Mouse (Mus musculus): ENCODE measurements around the gene Rapsn. TPM values are rescaled to one million over a fixed set of nuclear protein-coding genes. Genes with fewer than 3 reads are reported as not detected.

The Rapsn gene
- polyA plus RNA-seq (2012), result 0.37 and 0.69 TPM in 2 replicates

DNA sequence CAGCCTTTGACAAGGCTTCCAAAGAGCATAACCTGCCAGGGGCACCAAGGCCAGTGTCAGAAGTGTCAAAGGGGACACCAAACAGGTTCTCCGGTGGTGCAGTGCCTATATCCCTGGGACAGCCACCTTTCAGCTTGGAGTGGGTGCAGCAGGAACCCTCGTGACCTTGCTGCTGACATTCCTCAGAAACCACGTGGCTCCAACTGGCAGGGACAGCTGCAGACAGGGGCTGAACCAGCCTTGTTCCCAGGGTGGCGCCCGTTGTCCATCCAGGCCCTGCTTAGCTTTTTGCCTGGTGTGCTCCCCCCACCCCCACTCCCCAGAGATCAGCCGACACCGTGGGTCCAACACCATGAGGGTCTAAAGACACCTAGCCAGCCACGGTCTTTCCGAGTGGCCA, at the start of gene Rapsn:
TSS of gene Rapsn (plus strand) at position 236 of the 400 bp plus-strand sequence.
- no peak for TF ChIP-seq GATA1 (IDR thresholded peaks at IDR 0.05; ENCODE audit: low read length)

DNA sequence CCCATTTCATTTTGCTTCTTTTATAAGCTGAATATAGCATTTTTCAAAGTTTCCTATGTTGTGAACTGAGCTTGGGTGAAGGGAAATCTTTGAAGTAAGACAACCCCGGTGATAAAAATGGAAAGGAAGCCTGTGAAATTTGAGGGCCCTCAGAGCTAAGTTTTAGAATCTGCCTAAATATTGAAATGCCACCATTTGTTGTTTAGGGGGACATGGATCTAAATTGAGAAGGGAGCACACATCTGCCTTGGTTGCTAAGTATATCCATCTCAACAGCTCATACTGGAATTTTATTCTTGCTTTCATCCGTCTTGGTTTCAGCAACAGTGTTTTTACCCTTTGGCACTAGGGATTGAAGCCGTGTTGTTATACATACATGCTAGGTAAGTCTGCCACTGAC, 49.4 kb upstream of the Rapsn start:
- no peak for TF ChIP-seq GATA1 (IDR thresholded peaks at IDR 0.05; ENCODE audit: low read length)

DNA sequence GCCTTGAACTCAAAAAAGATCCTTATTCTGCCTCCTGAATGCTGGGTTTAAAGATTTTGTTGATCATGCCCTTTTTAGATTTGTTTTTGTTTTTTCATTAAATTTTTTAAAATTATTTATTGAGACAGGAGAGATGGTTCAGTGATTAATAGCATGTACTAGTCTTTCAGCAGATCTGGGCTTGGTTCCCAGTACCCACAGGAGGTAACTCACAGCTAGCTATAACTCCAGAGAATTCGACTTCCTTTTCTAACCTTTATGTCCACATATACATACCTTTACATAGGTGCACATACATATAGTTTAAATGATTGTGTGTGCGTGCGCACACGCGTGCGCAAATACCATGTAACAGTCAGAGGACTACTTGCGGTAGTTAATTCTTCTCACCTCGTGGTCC, 26.9 kb upstream of the Rapsn start:
- TF ChIP-seq GATA1 (IDR thresholded peaks at IDR 0.05; ENCODE audit: low read length), result no peak

DNA sequence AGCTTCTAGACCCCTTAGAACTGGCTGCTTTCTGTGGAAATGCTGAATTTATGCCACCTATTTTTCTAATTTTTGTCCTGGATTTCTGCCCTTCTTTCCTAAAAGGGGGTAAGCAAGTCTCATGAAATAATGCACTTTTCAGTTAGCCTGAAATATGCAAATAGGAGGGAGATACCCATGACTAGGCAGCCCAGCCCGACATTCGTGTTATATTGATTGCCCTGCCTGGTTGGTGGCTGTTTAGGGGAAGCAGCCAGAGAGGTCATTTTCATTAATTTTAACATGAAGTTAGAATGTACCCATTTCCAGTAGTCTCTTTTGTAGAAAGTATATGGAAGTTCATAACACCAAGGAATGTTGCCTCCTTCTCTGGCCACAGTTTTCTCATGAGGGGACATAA, 21.5 kb upstream of the Rapsn start:
- no peak for TF ChIP-seq GATA1 (IDR thresholded peaks at IDR 0.05; ENCODE audit: low read length)

DNA sequence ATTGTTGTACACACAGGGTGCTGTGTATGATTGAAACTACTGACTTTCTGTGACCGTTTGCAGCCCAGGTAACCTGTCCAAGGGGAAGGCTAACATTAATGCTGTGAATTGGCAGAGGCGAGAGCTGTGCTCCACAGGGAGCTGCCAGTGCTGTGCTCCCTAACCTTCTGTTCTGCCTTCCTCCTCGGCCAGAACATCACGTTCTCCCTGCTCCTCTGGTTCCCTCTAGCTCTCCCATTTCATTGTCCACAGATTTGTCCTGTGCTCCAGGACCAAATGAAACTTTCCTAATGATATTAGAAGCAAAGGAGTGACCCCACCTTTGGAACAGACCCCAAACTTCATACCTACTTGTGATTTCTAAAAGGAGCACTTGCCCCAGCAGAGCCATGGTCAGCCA, 20.0 kb upstream of the Rapsn start:
- no peak for TF ChIP-seq GATA1 (IDR thresholded peaks at IDR 0.05; ENCODE audit: low read length)

DNA sequence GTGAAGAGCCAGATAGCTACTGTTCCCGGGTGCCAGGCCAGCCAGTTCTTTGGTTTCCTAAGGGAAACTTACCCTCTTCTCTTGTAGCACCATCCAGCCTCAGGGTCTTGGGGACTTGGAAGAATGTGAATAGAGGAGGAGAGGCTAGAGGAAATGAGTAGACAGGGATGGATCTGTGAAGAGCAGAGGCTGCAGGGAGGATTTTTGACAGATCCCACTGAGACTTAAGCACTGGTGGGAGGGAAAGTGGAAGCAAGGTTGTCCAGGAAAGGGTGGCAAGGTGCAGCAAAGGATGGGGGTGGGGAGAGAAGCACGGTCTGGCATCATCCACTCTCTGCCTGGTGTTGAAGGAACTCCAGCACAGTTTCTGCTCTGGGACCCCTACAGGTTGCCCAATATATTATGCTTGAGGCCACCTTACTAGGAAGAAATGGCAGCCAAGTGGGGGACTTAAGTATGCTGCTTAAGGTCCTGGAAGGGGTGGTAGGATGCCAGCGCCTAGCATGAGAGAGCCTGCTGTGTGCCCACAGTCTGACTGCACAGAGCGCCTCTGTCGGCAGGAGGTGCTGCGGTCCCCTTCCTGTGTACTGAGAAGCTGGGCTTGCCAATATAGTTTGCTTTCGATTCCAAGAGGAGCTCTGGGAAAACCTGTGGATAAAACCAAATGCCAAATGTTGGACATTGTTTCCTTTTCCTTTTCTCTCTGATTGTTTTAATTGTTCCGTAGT, 17.2 kb upstream of the Rapsn start:
- no peak for TF ChIP-seq GATA1 (IDR thresholded peaks at IDR 0.05; ENCODE audit: low read length)

DNA sequence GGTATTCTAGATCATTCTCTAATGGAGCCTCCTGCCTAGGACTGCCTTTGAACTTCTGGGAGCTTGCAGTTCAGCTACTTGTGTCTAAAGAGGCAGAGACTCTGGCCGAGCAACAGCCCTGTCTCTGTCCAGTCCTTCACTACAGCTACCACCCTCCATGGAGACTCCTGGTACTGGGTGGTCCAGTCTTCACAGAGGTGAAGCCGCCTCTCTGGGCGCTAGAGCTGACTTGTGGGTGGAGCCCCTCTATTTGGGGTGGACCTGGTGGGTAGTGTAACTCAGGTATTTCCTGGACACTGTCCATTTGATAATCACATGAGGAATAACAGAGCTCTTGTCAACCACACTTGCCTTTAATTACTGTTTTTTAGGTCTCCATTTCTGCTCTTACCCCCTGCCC, 15.5 kb upstream of the Rapsn start:
- TF ChIP-seq GATA1 (IDR thresholded peaks at IDR 0.05; ENCODE audit: low read length), result no peak

DNA sequence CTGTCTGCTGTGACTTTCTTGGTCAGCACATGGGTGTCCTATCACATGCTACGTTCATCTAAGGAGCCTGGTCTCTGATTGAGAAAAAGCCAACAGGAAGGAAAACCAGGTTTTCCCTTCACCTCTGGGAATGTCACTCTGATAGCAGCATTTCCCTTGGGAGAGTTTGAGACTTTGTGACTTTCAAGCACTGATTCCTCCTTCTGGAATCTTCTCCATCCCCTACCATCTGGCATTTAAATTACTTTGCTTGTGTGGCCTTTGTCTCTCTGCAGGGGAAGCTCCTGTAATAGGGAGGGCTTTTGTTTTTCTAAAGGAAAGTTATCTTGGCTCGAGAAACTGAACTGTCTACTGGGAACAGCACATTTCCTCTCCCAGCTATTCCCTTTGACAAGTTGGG, 12.3 kb upstream of the Rapsn start:
- no peak for TF ChIP-seq GATA1 (IDR thresholded peaks at IDR 0.05; ENCODE audit: low read length)

DNA sequence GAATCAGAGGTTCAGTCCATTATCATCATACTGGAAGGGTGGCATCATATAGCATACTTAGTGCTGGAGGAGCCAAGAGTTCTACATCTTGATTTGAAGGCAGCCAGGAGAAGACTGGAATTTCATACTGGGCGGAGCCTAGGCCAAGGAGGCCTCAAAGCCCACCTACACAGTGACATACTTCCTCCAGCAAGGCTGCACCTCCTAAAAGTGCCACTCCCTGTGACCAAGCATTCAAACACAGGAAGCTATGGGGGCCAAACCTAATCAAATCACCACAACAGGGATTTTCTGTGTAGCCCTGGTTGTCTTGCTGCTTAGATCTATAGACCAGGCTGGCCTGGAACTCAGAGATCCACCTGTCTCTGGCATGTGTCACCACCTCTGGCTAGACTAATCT, 11.5 kb upstream of the Rapsn start:
- no peak for TF ChIP-seq GATA1 (IDR thresholded peaks at IDR 0.05; ENCODE audit: low read length)

DNA sequence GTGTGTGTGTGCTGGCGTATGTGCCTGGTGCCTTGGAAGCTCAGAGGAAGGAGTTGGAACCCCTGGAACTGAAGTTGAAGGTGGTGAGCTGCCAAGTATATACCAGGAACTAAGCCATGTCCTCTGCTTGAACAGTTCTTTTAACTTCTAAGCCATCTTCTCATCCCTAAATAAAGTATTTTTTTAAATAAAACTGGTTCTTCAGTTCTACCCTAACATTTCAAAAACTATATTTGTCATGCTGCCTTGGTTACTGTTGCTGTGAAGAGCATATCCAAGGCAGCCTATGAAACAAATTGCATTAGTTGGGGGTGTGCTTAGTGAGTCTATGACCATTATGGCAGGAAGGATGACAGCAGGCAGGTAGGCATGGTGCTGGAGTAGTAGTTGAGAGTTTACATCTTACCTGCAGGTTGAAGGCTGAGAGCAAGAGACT, 10.3 kb upstream of the Rapsn start:
- TF ChIP-seq GATA1 (IDR thresholded peaks at IDR 0.05; ENCODE audit: low read length), result no peak

DNA sequence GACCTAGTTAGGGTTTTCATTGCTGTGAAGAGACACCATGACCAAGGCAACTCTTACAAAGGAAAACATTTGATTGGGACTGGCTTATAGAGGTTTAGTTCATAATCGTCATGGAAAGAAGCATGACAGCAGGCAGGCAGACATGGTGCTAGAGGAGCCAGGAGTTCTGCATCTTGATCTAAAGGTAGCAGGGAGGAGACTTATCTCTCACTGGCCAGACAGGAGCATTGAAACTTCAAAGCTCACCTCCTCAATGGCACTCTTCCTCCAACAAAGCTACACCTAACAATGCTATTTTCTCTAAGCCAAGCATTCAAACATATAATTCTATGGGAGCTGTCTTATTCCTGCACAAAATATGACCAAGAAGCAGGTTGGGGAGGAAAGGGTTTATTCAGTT, 8.9 kb upstream of the Rapsn start:
- no peak for TF ChIP-seq GATA1 (IDR thresholded peaks at IDR 0.05; ENCODE audit: low read length)

DNA sequence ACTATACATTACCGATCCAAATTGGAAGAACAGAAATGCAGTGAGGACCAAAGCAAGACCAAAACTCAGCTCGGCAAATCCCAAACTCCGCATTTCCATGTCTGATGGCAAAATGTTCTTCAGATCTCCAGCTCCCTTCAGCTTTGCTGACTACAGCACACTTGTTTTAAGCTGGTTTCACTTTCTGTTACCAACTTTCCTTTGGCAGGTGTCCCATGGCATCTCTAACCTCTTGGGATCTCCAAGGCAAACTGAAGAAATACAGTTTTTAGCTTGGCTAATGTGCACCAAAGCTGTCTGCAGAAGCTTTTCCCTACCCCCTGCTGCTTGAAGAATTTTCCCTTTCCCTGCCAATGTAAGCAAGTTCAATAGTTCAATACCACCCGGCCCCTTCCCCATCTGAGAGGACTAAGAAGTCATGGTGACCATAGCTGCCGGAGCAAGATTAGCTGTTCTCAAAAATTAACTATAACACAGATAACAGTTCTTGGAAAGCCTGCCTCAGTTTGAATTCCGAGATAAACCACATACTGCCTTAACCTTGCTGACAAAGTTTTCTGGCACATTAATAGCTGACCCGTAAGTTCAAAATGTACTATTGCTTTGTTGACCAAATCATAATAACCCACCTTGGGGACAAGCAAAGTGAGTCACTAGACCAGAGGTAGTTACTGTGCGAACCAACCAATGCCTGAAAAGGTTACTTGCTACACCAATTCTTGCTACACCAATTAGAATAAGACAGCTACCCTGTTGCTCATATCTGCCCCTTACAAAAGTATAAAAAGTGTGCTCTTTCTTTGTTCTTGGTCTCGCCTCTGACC, 7.8 kb upstream of the Rapsn start:
- no peak for TF ChIP-seq GATA1 (IDR thresholded peaks at IDR 0.05; ENCODE audit: low read length)

DNA sequence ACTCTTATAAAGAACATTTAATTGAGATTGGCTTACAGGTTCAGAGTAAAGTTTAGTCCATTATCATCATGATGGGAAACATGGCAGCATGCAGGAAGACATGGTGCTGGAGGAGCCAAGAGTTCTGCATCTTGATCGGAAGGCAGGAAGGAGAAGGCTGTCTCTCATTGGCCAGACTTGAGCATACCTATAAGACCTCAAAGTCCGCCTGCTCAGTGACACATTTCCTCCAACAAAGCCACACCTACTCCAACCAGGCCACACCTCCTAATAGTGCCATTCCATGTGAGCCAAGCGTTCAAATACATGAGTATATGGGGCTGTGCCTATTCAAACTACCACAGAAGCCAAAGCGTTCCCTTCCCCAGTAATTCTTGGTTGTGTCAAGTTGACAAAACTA, 4.2 kb upstream of the Rapsn start:
- no peak for TF ChIP-seq GATA1 (IDR thresholded peaks at IDR 0.05; ENCODE audit: low read length)

DNA sequence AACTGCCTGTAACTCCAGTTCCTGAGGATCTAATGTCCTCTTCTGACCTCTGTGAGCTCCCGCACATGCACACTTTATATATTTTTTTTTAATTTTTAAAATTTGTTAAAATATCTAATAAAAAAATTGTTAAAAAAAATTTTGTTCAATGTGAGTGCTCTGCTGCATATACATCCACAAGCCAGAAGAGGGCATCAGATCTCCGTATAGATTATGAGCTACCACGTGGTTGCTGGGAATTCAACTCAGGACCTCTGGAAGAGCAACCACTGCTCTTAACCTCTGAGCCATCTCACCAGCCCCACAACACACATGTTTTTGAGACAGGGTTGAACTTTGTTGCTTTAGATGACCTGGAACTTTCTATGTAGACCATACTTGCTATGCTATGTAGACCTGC, 2.4 kb upstream of the Rapsn start:
- TF ChIP-seq GATA1 (IDR thresholded peaks at IDR 0.05; ENCODE audit: low read length), result no peak

DNA sequence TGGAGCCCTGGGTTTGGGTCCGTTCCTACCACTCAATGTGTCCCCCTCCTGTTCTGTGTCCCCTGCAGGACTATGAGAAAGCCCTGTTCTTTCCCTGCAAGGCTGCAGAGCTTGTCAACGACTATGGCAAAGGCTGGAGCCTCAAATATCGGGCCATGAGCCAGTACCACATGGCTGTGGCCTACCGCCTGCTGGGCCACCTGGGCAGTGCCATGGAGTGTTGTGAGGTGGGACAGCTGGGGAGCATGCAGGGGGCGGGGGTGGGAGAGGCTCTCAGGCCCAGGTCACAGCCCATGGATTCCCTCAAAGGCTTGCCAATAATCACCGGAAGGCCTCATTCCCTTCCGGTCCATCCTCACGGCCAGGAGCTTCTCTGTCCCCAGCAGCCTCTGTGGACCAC, 6.4 kb downstream of the Rapsn start:
- TF ChIP-seq GATA1 (IDR thresholded peaks at IDR 0.05; ENCODE audit: low read length), result no peak

DNA sequence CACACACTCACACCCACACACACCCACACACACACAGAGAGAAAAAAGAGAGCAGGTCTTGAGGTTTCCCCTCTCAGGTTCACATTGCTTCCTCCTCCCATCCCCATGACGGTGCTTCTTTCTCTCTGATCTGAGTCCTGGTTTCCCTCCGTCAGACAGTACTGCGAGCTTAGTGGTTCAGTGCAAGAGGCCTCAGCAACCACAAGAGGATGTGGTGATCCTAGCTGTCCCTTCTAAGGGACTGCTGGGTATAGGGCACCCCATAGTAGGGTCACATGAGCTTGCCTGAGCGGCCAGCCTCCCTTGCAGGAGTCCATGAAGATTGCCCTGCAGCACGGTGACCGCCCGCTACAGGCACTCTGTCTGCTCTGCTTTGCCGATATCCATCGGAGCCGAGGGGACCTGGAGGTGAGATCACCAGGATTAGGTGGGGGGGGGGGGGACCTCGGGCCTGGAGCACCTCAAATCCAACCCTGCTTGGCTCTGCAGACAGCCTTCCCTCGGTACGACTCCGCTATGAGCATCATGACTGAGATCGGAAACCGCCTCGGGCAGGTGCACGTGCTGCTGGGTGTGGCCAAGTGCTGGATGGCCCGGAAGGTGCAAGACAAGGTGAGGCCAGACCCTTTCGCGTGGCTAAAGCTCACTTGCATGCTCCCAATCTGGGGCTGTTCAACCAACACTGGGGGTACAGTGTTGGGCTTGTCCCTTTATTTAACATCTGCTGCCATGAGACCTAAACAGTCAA, 7.4 kb downstream of the Rapsn start:
- TF ChIP-seq GATA1 (IDR thresholded peaks at IDR 0.05; ENCODE audit: low read length), result no peak
